Mouse (Mus musculus) limb, embryonic 10.5 days (tissue): ENCODE data around the gene Zfp87. TPM values are rescaled to one million over a fixed set of nuclear protein-coding genes. Genes with fewer than 3 reads are reported as not detected.

ENCODE experiments used
- DNase-seq: peaks from one replicate; pipeline ENCODE4 v3.0.0-alpha.2; 2017; ENCODE audit warnings: low spot score
- H3K27ac ChIP-seq: fragments of 300-500 bp; sonication (generic); 2 replicates; pipeline ENCODE4 v1.5.1; 2016; ENCODE audit warnings: mild to moderate bottlenecking
- H3K27me3 ChIP-seq: fragments of 300-500 bp; sonication (generic); 2 replicates; pipeline ENCODE4 v1.6.1; 2016; ENCODE audit warnings: low read depth, mild to moderate bottlenecking; ENCODE audit not compliant: poor library complexity, severe bottlenecking
- H3K36me3 ChIP-seq: fragments of 300-500 bp; sonication (generic); 2 replicates; pipeline ENCODE4 v1.6.1; 2016; ENCODE audit warnings: mild to moderate bottlenecking, moderate library complexity
- H3K4me1 ChIP-seq: fragments of 300-500 bp; sonication (generic); 2 replicates; pipeline ENCODE4 v1.6.1; 2016
- H3K4me3 ChIP-seq: fragments of 300-500 bp; sonication (generic); 2 replicates; pipeline ENCODE4 v1.5.1; 2016; ENCODE audit warnings: mild to moderate bottlenecking, moderate library complexity
- H3K9me3 ChIP-seq: fragments of 300-500 bp; sonication (generic); replicated peaks from 2 replicates; pipeline ENCODE4 v1.6.1; 2016; ENCODE audit warnings: mild to moderate bottlenecking
- WGBS: fragments of 180-500 bp; shearing (Covaris S2); methylation state at CpG from one replicate; pipeline ENCODE4 v1.1.7; 2016; 5-methylcytosine and 5-hydroxymethylcytosine counted together
- polyA plus RNA-seq: library from polyadenylated mRNA; unstranded; fragments of >200 nt; fragmentation: Nextera tagmentation; extraction: Ambion mirVana; gene quantifications from 2 replicates; pipeline ENCODE4 v1.2.1, GENCODE M21; 2016

Zfp87 gene
- polyA plus RNA-seq = 18.0 and 22.3 TPM in 2 replicates

DNA sequence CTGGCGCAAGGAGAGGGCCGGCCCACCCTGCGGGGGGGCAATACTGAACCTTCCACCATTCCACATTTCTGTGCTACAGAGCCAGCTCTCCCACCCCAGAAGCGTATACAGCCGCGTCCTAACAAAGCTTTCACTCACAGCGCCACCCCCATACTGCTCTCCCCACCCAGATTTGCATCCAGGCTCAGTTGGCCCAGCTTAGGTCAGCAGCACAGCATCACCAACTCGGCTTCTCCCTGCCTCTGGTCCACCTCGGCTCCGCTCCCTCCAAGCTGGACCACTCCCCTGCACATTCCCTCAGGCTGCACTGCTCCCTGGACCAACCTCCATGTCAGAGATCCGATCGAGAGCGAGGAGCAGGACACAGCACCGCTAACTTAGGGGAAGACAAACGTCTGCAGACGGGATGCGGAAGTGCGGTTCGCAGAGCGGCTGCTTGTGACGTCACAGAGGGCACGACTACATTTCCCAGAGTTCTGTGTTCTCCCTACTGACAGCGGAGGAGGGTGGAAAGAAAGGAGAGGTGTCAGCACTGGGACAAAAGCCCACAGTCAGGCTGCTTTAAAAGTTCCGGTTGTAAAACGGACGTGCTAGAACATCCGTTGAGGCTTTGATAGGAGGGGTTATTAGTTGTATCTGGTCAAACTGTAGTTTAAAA lies at the start of gene Zfp87, which contains the start of gene Gm26965:
Zfp87 (minus strand) TSS at position 425 of the 658 bp plus-strand sequence.
Gm26965 (minus strand) TSS at position 399 of the 658 bp plus-strand sequence.
- peak within 1 kb of the TSS; percentile 88 for H3K27ac ChIP-seq
- under 1% methylated on average over 27 of the region's 27 CpGs for WGBS
- H3K36me3 ChIP-seq = peaks cover 8% of the 10 kb centered on the region
- peak within 1 kb of the TSS; percentile 90 for H3K4me3 ChIP-seq
- peaks cover 13% of the 10 kb centered on the region for H3K4me1 ChIP-seq
- DNase-seq = peak; percentile 90
- H3K27me3 ChIP-seq = no peaks in the 10 kb centered on the region
- H3K9me3 ChIP-seq = no peaks in the 10 kb centered on the region

DNA sequence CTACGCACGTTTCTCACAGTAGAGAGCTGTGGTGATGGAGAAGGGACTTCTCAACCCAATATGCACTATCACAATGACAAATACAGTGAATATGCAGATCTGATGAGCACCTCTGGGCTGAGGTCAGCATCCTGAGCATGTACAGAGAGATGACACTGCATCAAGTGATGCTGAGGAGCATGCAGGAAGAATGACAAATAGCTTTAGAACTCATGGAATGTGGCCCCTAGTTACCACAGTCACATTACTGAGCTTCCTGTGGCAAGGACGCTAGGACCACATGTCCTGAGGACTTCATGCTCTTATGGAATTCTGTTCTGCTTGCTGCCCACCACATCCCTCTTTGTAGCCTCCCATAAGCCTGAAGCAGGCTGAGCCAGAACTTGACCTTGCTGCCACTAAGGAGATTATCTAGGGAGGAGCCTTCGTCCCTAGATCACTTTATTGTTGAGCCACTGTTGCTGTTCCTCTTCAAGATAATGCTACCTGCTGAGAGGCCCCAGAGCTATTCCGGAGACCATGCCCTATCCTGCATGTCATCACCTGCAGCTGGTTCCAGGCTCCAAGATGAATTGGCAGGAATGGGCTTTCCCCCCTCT lies 46.7 kb upstream of the Zfp87 start:
- Histone ChIP-seq H3K27me3 (no peaks in the 10 kb centered on the region), H3K36me3 (no peaks in the 10 kb centered on the region), H3K27ac (no peak overlapping the region), H3K9me3 (no peaks in the 10 kb centered on the region), H3K4me1 (no peaks in the 10 kb centered on the region), H3K4me3 (no peak overlapping the region)
- WGBS = 78% methylated on average over 5 of the region's 5 CpGs
- no peak for DNase-seq

DNA sequence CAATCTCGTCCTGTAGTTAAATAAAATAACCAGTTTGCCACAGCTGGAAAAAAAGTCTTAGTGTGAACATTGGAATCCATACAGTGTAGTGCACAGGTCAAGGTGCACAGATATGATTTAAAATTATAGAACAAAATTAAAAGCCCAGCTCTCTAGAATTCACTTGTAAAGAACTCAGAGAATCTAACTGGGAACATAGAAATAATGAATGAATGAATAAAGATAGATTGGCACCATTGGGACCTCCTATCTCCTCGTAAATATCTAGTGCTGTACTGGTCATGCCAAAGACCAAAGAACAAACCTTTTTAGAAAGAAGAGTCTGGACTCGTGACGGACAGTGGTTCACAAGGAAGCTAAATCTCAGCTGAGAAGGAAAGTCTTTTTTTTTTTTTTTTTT lies 27.8 kb upstream of the Zfp87 start, which contains the start of gene Zfp748:
Zfp748 (minus strand) TSS at position 101 of the 400 bp plus-strand sequence.
- 76% methylated on average over 4 of the region's 4 CpGs for WGBS
- H3K27ac ChIP-seq = peak within 1 kb of the TSS; percentile 96
- peaks cover 13% of the 10 kb centered on the region for H3K4me1 ChIP-seq
- no peak for DNase-seq
- no peaks in the 10 kb centered on the region for H3K27me3 ChIP-seq
- H3K36me3 ChIP-seq = peaks cover 6% of the 10 kb centered on the region
- H3K9me3 ChIP-seq = no peaks in the 10 kb centered on the region
- H3K4me3 ChIP-seq = peak within 1 kb of the TSS; percentile 91

DNA sequence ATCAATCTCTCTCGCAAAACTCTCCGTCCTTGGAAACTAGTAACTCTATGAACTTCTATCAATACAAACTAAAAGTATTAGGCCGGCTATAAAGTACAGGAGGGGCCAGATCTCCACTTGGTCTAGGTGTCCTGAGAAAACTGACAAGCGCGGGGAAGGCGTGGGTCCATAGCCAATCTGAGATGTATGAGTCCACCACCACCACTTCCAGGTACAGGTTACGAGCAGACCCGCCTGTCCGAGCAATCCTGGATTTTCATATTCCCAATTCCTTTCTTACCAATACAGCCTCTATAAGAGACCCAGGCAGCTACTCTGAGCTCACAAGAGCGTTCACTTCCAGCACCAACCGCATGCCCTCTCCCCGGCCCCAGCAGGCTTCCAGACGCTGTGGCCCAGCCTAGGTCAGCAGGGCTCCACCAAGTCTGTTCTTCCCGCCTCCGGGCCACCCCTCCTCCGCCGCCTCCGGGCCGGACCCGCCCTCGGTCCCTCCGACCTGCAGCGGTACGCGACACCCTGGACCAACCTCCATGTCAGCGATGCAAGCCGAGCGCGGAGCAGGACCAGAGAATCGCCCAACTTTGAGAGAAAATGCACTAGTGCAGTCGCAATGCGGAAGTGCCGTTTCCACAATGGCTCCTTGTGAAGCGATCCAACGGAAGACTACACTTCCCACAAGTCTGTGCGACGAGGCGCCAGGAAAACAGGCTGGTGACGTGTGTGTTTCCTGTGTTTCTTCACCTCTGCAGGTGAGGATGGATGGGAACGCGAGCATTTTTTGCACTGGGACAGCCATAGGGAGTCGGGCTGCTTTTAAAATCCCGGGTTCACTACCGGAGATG lies 26.7 kb upstream of the Zfp87 start:
- Histone ChIP-seq H3K36me3 (peaks cover 6% of the 10 kb centered on the region), H3K27ac (peak overlapping the region; percentile 96), H3K27me3 (no peaks in the 10 kb centered on the region), H3K4me1 (peaks cover 13% of the 10 kb centered on the region), H3K9me3 (no peaks in the 10 kb centered on the region), H3K4me3 (peak overlapping the region; percentile 91)
- peak; percentile 86 for DNase-seq
- WGBS = 1% methylated on average over 44 of the region's 44 CpGs

DNA sequence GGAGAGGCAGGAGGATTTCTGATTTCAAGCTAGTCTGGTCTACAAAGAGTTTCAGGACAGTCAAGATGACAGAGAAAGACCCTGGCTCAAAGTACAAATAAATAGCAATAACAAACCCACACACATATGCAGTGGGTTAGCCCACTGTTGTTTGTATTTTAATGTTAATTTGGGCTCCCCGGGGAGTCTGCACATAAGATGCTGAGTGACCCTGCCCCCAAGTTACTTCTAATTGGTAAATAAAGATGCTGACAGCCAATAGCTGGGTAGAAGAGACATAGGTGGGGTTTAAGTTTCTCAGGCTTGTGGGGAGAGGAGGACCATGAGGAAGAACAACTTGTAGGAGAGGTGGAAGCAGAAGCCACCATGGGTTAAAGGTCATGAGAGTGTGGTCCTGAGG lies 20.0 kb upstream of the Zfp87 start:
- H3K27ac ChIP-seq = no peak overlapping the region
- WGBS = 77% methylated on average over 1 of the region's 1 CpGs
- H3K4me3 ChIP-seq = no peak overlapping the region
- no peaks in the 10 kb centered on the region for H3K4me1 ChIP-seq
- H3K36me3 ChIP-seq = peaks cover 63% of the 10 kb centered on the region
- no peaks in the 10 kb centered on the region for H3K27me3 ChIP-seq
- no peaks in the 10 kb centered on the region for H3K9me3 ChIP-seq
- DNase-seq = no peak

DNA sequence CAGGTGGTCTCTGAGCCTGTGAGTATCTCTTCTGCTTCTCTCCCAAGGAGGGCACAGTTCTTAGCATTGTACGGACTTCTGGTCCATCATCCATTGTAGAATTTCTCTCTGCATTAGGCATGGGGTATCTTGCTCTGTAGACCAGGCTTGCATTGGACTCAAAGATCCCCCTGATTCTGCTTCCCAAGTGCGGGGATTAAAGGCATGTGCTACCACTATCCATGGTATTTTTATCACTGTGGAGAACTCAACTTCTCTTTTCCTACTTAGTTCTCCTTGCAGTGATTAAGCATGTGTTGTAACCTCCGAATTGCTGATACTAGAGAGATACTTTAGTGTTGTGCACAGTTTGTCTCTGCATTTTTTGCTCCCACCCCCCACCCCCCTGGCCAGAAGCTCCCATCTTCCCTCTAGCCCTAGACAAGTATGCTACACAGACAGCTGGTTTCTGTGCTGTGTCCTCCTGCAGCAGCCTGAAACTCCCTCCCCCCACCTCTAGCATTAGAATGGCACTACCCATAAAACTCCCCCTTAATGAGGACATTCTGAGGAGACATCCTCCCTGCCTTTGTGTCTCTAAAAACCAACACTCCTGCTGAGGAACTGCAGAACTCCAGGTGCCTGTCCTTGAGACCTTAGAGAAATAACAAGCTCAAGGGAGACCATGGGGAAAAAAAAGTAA lies 1.2 kb upstream of the Zfp87 start:
- WGBS = 77% methylated on average over 3 of the region's 3 CpGs

DNA sequence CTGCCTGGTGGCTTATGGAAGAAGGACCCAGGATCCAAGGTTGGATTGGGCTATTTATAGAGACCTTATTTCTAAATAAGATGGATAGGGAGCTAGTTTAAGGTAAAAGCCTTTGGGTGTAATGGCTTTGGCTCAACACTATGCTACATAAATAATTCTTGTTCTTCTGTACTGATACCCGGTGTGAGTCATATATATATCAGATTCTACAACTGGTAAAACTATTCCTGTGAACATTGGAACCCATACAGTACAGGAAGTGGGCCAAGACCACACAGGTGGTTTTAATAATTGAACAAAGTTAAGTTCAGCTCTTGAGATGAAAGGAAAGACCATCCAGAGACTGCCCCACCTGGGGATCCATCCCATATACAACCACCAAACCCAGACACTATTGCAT lies 25.1 kb downstream of the Zfp87 start:
- WGBS = 82% methylated on average over 1 of the region's 1 CpGs
- no peak overlapping the region for H3K27ac ChIP-seq
- peaks cover 6% of the 10 kb centered on the region; the same call in 1 of the 2 replicates for H3K36me3 ChIP-seq
- H3K27me3 ChIP-seq = no peaks in the 10 kb centered on the region
- no peak for DNase-seq
- no peaks in the 10 kb centered on the region for H3K9me3 ChIP-seq
- peaks cover 9% of the 10 kb centered on the region for H3K4me1 ChIP-seq
- H3K4me3 ChIP-seq = 0 out of 2 replicates have a peak overlapping the region, but pooled peaks have one; percentile 77

More for the DNA sequence above, 1.2 kb upstream of the Zfp87 start:
- Histone ChIP-seq H3K27me3 (no peaks in the 10 kb centered on the region), H3K27ac (no peak overlapping the region), H3K4me3 (no peak overlapping the region), H3K9me3 (0 out of 2 replicates have a peak, but pooled peaks cover 2% of the 10 kb centered on the region), H3K4me1 (peaks cover 13% of the 10 kb centered on the region), H3K36me3 (no peaks in the 10 kb centered on the region)
- DNase-seq = no peak

DNA sequence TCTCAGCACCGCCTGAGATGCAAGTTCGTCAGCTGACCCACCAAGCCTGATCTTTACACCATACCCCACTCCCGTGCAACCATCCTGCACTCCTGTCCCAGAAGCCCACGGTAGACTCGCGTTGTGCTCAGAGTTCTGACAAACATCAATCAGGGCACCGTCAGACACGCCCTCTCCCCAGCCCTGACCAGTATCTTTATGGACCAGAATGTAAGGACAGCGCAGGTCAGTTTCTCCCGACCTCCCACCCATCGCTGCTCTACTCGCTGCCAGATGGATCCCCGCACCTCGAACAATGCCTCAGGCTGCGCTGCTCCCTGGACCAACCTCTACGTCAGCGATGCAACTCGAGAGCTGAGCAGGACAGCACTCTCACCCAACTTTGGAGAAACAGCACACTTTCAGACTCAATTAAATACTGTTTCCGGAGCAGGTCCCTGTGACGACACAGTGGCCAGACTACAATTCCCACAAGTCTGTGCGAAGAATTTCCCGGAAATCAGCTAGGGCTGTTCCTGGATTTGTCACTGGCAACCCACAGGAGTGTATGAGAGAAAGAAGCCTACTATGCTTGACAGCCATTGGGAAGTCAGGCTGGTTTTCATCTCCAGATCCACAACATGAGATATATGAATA lies 25.8 kb downstream of the Zfp87 start, which contains the start of gene Zfp58:
Zfp58 (minus strand) TSS at position 472 of the 636 bp plus-strand sequence.
- peak within 1 kb of the TSS; percentile 84 for H3K27ac ChIP-seq
- DNase-seq = peak; percentile 75
- peaks cover 12% of the 10 kb centered on the region for H3K36me3 ChIP-seq
- no peaks in the 10 kb centered on the region for H3K9me3 ChIP-seq
- no peaks in the 10 kb centered on the region for H3K27me3 ChIP-seq
- H3K4me3 ChIP-seq = peak within 1 kb of the TSS; percentile 77
- H3K4me1 ChIP-seq = peaks cover 9% of the 10 kb centered on the region
- under 1% methylated on average over 22 of the region's 22 CpGs for WGBS

DNA sequence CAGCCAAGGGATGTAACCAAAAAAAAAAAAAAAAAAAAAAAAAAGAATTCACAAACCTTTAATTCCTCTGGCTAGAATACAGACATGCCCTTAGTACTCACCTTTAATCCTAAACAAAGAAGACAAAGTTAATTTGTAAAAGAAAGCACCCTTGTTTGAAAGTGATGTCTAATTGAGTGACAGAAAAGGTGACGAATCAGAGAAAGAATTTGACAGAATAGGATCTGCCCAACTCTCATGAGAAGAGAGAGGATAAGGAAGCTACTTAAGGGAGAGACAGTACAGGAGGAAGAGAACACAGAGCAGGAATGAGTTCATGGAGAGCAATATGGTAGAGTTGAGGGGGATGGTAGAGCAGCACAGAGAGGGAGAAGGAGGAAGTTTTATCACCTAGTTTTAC lies 30.3 kb downstream of the Zfp87 start:
- Histone ChIP-seq H3K36me3 (peaks cover 58% of the 10 kb centered on the region), H3K4me3 (no peak overlapping the region), H3K27me3 (no peaks in the 10 kb centered on the region), H3K9me3 (0 out of 2 replicates have a peak, but pooled peaks cover 7% of the 10 kb centered on the region), H3K4me1 (peaks cover 9% of the 10 kb centered on the region), H3K27ac (no peak overlapping the region)
- DNase-seq = no peak
- 86% methylated on average over 1 of the region's 1 CpGs for WGBS

DNA sequence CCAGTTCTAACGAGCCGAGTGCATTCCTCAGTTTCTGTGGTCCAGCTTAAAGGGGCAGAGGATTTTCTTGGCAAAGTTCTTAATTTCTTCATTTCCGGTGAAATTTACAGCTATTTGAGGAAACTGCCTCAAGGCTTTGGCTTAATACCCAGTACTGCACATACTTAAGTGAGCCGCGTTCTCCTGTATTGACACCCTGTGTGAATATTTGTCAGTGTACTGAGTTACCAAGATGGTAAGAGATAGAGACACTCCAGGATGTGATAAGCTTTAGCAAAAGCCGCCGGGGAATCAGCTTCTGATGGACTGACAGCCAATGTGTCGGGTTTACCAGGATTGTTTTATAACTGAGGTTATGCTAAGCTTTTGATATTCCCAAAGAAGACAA lies 41.6 kb downstream of the Zfp87 start:
- Histone ChIP-seq H3K27ac (peak overlapping the region; percentile 78), H3K4me1 (peaks cover 9% of the 10 kb centered on the region), H3K27me3 (no peaks in the 10 kb centered on the region), H3K36me3 (peaks cover 23% of the 10 kb centered on the region), H3K4me3 (peak overlapping the region; percentile 62), H3K9me3 (no peaks in the 10 kb centered on the region)
- 49% methylated on average over 8 of the region's 8 CpGs for WGBS
- DNase-seq = no peak

DNA sequence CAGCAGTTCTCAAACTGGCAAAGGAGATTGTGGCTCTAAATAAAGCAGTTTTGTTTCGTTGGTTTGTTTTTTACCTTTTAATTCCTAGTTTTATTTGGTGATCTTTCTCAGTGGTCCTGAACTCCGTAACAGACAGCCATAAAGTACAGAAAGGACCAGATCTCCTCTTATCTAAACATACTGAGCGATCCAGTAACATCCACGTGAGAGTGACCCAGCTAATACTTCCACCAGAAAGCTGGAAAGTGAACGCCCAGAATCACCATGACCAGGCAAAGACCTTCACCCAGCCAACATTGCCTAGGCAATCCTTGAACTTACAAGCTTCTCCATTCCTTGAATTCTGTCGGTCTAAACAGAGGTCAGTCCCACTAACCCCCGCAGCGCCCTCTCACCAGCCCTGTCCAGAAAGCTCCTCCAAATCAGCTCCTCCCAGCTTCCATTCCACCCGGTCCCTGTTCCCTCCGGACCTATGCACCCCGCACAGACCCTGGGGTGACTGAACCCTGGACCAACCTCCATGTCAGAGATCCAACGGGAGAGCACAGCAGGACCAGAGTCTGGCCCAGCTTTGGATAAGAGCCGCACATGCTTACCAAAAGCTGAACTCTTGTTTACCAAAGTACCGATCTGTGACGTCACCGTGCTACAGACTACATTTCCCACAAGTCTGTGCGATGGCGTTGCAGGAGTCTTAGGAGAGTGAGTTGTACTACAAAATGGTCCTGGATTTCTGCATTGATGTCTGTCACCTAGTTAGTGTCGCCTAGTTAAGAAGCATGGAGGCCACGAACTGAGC lies 42.2 kb downstream of the Zfp87 start, which contains the start of gene Zfp874b:
Zfp874b (minus strand) TSS at position 634 of the 799 bp plus-strand sequence.
- Histone ChIP-seq H3K27me3 (no peaks in the 10 kb centered on the region), H3K4me1 (peaks cover 9% of the 10 kb centered on the region), H3K27ac (peak within 1 kb of the TSS; percentile 78), H3K4me3 (peak within 1 kb of the TSS; percentile 62), H3K36me3 (peaks cover 17% of the 10 kb centered on the region), H3K9me3 (no peaks in the 10 kb centered on the region)
- DNase-seq = peak; percentile 76
- WGBS = 4% methylated on average over 20 of the region's 20 CpGs
